Mouse (Mus musculus) A20 (cell line): Measurements from ENCODE around the gene Cyp2s1.

Source experiments
- DNase-seq: peaks from one replicate; pipeline ENCODE4 v3.0.0-alpha.2; 2011; ENCODE audit warnings: low read depth, low spot score

Cyp2s1 gene

GRCm38 (mm10) chr7:25816241-25816919 is at the start of gene Cyp2s1:
TSS of gene Cyp2s1 (minus strand) at chr7:25816913.
- no peak for DNase-seq

GRCm38 (mm10) chr7:25864861-25865260 is 48.1 kb upstream of the Cyp2s1 start:
- DNase-seq: no peak

GRCm38 (mm10) chr7:25863756-25864155 is 47.0 kb upstream of the Cyp2s1 start:
- no peak for DNase-seq

- no peak for DNase-seq
These were observed 45.7 kb upstream of the Cyp2s1 start for GRCm38 (mm10) chr7:25862365-25862764.

- peak; percentile 18 for DNase-seq
These were observed 43.5 kb upstream of the Cyp2s1 start for GRCm38 (mm10) chr7:25859962-25860870.

- DNase-seq: peak; percentile 60
These were observed 38.4 kb upstream of the Cyp2s1 start for GRCm38 (mm10) chr7:25855082-25855481.

- no peak for DNase-seq
These were observed 31.7 kb upstream of the Cyp2s1 start for GRCm38 (mm10) chr7:25848444-25848812.

GRCm38 (mm10) chr7:25847722-25848443 is 31.2 kb upstream of the Cyp2s1 start:
- DNase-seq: peak; percentile 68

- DNase-seq: no peak
These were observed 28.2 kb upstream of the Cyp2s1 start for GRCm38 (mm10) chr7:25844885-25845284.

- DNase-seq: no peak
These were observed 27.7 kb upstream of the Cyp2s1 start for GRCm38 (mm10) chr7:25844423-25844822.

GRCm38 (mm10) chr7:25843492-25843891 is 26.8 kb upstream of the Cyp2s1 start:
- no peak for DNase-seq

- no peak for DNase-seq
These were observed 24.2 kb upstream of the Cyp2s1 start for GRCm38 (mm10) chr7:25840908-25841307.

GRCm38 (mm10) chr7:25835188-25835891 is 18.6 kb upstream of the Cyp2s1 start:
- DNase-seq: no peak

- DNase-seq: no peak
These were observed 15.1 kb upstream of the Cyp2s1 start for GRCm38 (mm10) chr7:25831557-25832530.

GRCm38 (mm10) chr7:25830251-25830650 is 13.5 kb upstream of the Cyp2s1 start:
- no peak for DNase-seq

GRCm38 (mm10) chr7:25827199-25827598 is 10.5 kb upstream of the Cyp2s1 start:
- DNase-seq: no peak

- no peak for DNase-seq
These were observed 9.3 kb upstream of the Cyp2s1 start for GRCm38 (mm10) chr7:25826029-25826428.

GRCm38 (mm10) chr7:25825043-25825442 is 8.3 kb upstream of the Cyp2s1 start:
- DNase-seq: no peak

- DNase-seq: no peak
These were observed 1.1 kb downstream of the Cyp2s1 start for GRCm38 (mm10) chr7:25815571-25815970.

GRCm38 (mm10) chr7:25814711-25815110 is 2.0 kb downstream of the Cyp2s1 start:
- no peak for DNase-seq
